Mouse (Mus musculus): ENCODE measurements around the gene Madd.

The Madd gene

GRCm38 (mm10) chr2:91183711-91184405 lies at the start of gene Madd:
TSS of gene Madd (minus strand) at chr2:91183837.
- DNase-seq: no peak

- no peak for DNase-seq
These were observed 46.1 kb upstream of the Madd start for GRCm38 (mm10) chr2:91229735-91230134.

GRCm38 (mm10) chr2:91223614-91224013 lies 40.0 kb upstream of the Madd start:
- DNase-seq: no peak

- no peak for DNase-seq
These were observed 36.9 kb upstream of the Madd start for GRCm38 (mm10) chr2:91220501-91220900.

- DNase-seq: peak; percentile 34 to 43
These were observed 33.4 kb upstream of the Madd start for GRCm38 (mm10) chr2:91217032-91217431.

GRCm38 (mm10) chr2:91213311-91213710 lies 29.7 kb upstream of the Madd start:
- no peak for DNase-seq

- DNase-seq: no peak
These were observed 22.7 kb upstream of the Madd start for GRCm38 (mm10) chr2:91206254-91206775.

GRCm38 (mm10) chr2:91202972-91203656 lies 19.5 kb upstream of the Madd start:
- no peak for DNase-seq

GRCm38 (mm10) chr2:91202222-91202971 lies 18.8 kb upstream of the Madd start, which contains the start of the genes Nr1h3 and Acp2:
TSS of gene Nr1h3 (minus strand) at chr2:91202834.
TSS of gene Acp2 (plus strand) at chr2:91202885.
- peak; percentile 87 to 95 for DNase-seq

GRCm38 (mm10) chr2:91198888-91199287 lies 15.3 kb upstream of the Madd start:
- no peak for DNase-seq

- DNase-seq: no peak
These were observed 13.0 kb upstream of the Madd start for GRCm38 (mm10) chr2:91196577-91197001.

- DNase-seq: peak; percentile 76 to 81
These were observed 11.1 kb upstream of the Madd start for GRCm38 (mm10) chr2:91194624-91195332.

GRCm38 (mm10) chr2:91190501-91190900 lies 6.9 kb upstream of the Madd start:
- no peak for DNase-seq

GRCm38 (mm10) chr2:91187431-91187830 lies 3.8 kb upstream of the Madd start:
- no peak for DNase-seq

- DNase-seq: no peak
These were observed 2.6 kb upstream of the Madd start for GRCm38 (mm10) chr2:91186208-91186607.

- peak; percentile 98 to 100 for DNase-seq
These were observed 506 bp downstream of the Madd start for GRCm38 (mm10) chr2:91183148-91183513.

- peak; percentile 91 to 93 for DNase-seq
These were observed 1.1 kb downstream of the Madd start for GRCm38 (mm10) chr2:91182405-91183147.

GRCm38 (mm10) chr2:91182016-91182404 lies 1.6 kb downstream of the Madd start:
- DNase-seq: peak; percentile 67 to 71

GRCm38 (mm10) chr2:91180706-91181105 lies 2.9 kb downstream of the Madd start:
- DNase-seq: peak; percentile 51 to 71

- no peak for DNase-seq
These were observed 3.8 kb downstream of the Madd start for GRCm38 (mm10) chr2:91179825-91180224.

- no peak for DNase-seq
These were observed 7.4 kb downstream of the Madd start for GRCm38 (mm10) chr2:91176234-91176633.

- DNase-seq: no peak
These were observed 8.1 kb downstream of the Madd start for GRCm38 (mm10) chr2:91175490-91175889.

Measured in cerebellum, adult 18-20 months (tissue).